17 mouse cellular contexts compared by ENCODE assay signal in the genomic region with DNA sequence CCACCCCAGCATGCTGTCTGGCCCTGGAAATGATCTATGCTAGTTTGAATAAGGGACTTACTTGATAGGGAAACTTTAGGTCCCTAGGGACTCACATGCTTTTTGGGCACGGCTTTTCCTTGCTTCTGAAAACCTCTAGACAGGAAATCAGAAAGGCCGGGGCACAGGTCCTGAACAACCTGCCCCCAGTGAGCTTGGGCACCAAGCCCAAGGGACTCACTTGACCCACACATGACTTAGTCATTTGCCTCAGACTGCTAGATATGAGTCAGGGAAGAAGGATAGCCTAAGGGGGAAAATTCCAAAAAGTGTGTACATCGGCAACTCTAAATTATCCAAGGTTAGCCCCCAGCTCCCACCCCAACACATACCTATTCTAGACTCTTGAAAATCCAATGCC. TPM values are rescaled to one million over a fixed set of nuclear protein-coding genes. Genes with fewer than 3 reads are reported as not detected.
DNase-seq lines count a peak whose midpoint lies in the region; ATAC-seq lines count a peak whose summit lies in the region.
"Had no signal": no experiment of that assay in that cellular context is flagged by ENCODE, and none has a peak within 500 bp of the region (broad histone marks: within the 10 kb centered on the region; RNA-seq: fewer than 3 reads in every experiment).

No protein-coding gene starts in this region.

- H3K27me3 ChIP-seq in hindbrain, embryonic 15.5 days: no peaks in the 10 kb centered on the region
- H3K27me3 ChIP-seq in hindbrain, embryonic 10.5 days (ENCODE audit: insufficient read depth, poor library complexity, severe bottlenecking): no peaks in the 10 kb centered on the region
- H3K27me3 ChIP-seq in intestine, embryonic 15.5 days (replicated peaks): no peaks in the 10 kb centered on the region
- H3K27me3 ChIP-seq: limb, embryonic 15.5 days had no signal

- H3K4me2 ChIP-seq in hindbrain, embryonic 15.5 days: no peak overlapping the region
- H3K4me2 ChIP-seq in intestine, embryonic 15.5 days (replicated peaks): no peak overlapping the region
- H3K4me2 ChIP-seq: limb, embryonic 15.5 days; midbrain, embryonic 11.5 days had no signal

- H3K4me3 ChIP-seq in hindbrain, embryonic 15.5 days: no peak overlapping the region
- no peak overlapping the region for H3K4me3 ChIP-seq in hindbrain, embryonic 10.5 days
- no peak overlapping the region for H3K4me3 ChIP-seq in intestine, embryonic 15.5 days (replicated peaks)
- H3K4me3 ChIP-seq: limb, embryonic 15.5 days had no signal

- no peaks in the 10 kb centered on the region for H3K9me3 ChIP-seq in hindbrain, embryonic 15.5 days
- peaks cover 9% of the 10 kb centered on the region; the same call in 1 of the 2 replicates for H3K9me3 ChIP-seq in hindbrain, embryonic 10.5 days
- no peaks in the 10 kb centered on the region for H3K9me3 ChIP-seq in intestine, embryonic 15.5 days
- H3K9me3 ChIP-seq: limb, embryonic 15.5 days had no signal

- H3K4me1 ChIP-seq in hindbrain, embryonic 15.5 days (replicated peaks): 0 out of 2 replicates have a peak, but pooled peaks cover 7% of the 10 kb centered on the region
- 0 out of 2 replicates have a peak, but pooled peaks cover 2% of the 10 kb centered on the region for H3K4me1 ChIP-seq in hindbrain, embryonic 10.5 days (replicated peaks)
- no peaks in the 10 kb centered on the region for H3K4me1 ChIP-seq in intestine, embryonic 15.5 days (replicated peaks)

- no peak overlapping the region for H3K9ac ChIP-seq in hindbrain, embryonic 15.5 days
- H3K9ac ChIP-seq in intestine, embryonic 15.5 days: no peak overlapping the region
- H3K9ac ChIP-seq: limb, embryonic 15.5 days had no signal

- no peak for ATAC-seq in hindbrain, embryonic 15.5 days (ENCODE audit: low FRiP score, low read depth)
- ATAC-seq in intestine, embryonic 15.5 days: no peak
- ATAC-seq: intestine, embryonic 16.5 days; lung, postnatal 0 days had no signal

- H3K36me3 ChIP-seq in hindbrain, embryonic 15.5 days: no peaks in the 10 kb centered on the region
- no peaks in the 10 kb centered on the region for H3K36me3 ChIP-seq in hindbrain, embryonic 10.5 days
- H3K36me3 ChIP-seq in intestine, embryonic 15.5 days: no peaks in the 10 kb centered on the region
- H3K36me3 ChIP-seq: limb, embryonic 15.5 days had no signal

- 84% methylated on average over 3 of the region's 3 CpGs for WGBS in hindbrain, embryonic 15.5 days
- WGBS in hindbrain, embryonic 10.5 days: 80% methylated on average over 3 of the region's 3 CpGs
- WGBS in intestine, embryonic 15.5 days: 78% methylated on average over 3 of the region's 3 CpGs

- H3K27ac ChIP-seq in hindbrain, embryonic 15.5 days (replicated peaks): peak overlapping the region; percentile 43; the same call in 1 of the 2 replicates
- no peak overlapping the region for H3K27ac ChIP-seq in hindbrain, embryonic 10.5 days
- no peak overlapping the region for H3K27ac ChIP-seq in intestine, embryonic 15.5 days
- H3K27ac ChIP-seq: limb, embryonic 15.5 days had no signal

- peak; percentile 61 for DNase-seq in adrenal gland, adult 2 months
- no peak for DNase-seq in adrenal gland, postnatal 10 days
- DNase-seq in hindbrain, embryonic 10.5 days (ENCODE audit: low spot score): no peak
- peak; percentile 96 for DNase-seq in 3T3-L1 (ENCODE audit: low read depth, low spot score)
- peak; percentile 57 to 59 for DNase-seq in adrenal gland, postnatal 36 days
- no peak for DNase-seq in layer of hippocampus, postnatal 14 days (ENCODE audit: low spot score in 2 of 2)
- DNase-seq: B cell, adult 2 months; cerebellum, adult 9-11 months; embryo, embryonic 11 days; gastrocnemius, postnatal 36 days; retina, postnatal 1 day had no signal

RNA-seq across cellular contexts. Expression of a gene that starts 10.5 kb away (rescaled TPM):
- 100 to 1,000 TPM; 164 to 210 TPM for total RNA-seq in adrenal gland, adult 2 months (2021)
- 60.9 and 67.0 TPM in 2 replicates for polyA plus RNA-seq in adrenal gland, adult 2 months (2012; rRNA removed)
- total RNA-seq in adrenal gland, postnatal 10 days (2021): 100 to 1,000 TPM; 110 to 117 TPM
- 54.7 and 59.8 TPM in 2 replicates for polyA plus RNA-seq in hindbrain, embryonic 15.5 days (2015; fragmentation: Nextera tagmentation; extraction: Ambion mirVana)
- polyA plus RNA-seq in hindbrain, embryonic 10.5 days (2016; fragmentation: Nextera tagmentation; extraction: Ambion mirVana): 70.9 and 97.7 TPM in 2 replicates
- total RNA-seq in adrenal gland, postnatal 36 days (2021): 100 to 1,000 TPM; 145 to 165 TPM
- 100 to 1,000 TPM; 117 to 122 TPM for total RNA-seq in layer of hippocampus, postnatal 14 days (2021)
- 43.0 and 47.5 TPM in 2 replicates for polyA plus RNA-seq in intestine, embryonic 15.5 days (2015; fragmentation: Nextera tagmentation; extraction: Ambion mirVana)

RNA-seq across cellular contexts. Expression of a gene that starts 24.1 kb away (rescaled TPM):
- 1 to 10 TPM; 1.0 to 1.3 TPM for total RNA-seq in adrenal gland, adult 2 months (2021)
- polyA plus RNA-seq in adrenal gland, adult 2 months (2012; rRNA removed): 1.5 and 2.4 TPM in 2 replicates
- total RNA-seq in adrenal gland, postnatal 10 days (2021): 1 to 10 TPM; 3.1 to 4.2 TPM
- 16.6 and 18.9 TPM in 2 replicates for polyA plus RNA-seq in hindbrain, embryonic 15.5 days (2015; fragmentation: Nextera tagmentation; extraction: Ambion mirVana)
- 2.3 and 5.1 TPM in 2 replicates for polyA plus RNA-seq in hindbrain, embryonic 10.5 days (2016; fragmentation: Nextera tagmentation; extraction: Ambion mirVana)
- total RNA-seq in adrenal gland, postnatal 36 days (2021): 1 to 10 TPM in 1 of 2 experiments, under 1 TPM in 1; 0.63 to 1.4 TPM
- 10 to 100 TPM; 61.1 to 68.7 TPM for total RNA-seq in layer of hippocampus, postnatal 14 days (2021)
- polyA plus RNA-seq in intestine, embryonic 15.5 days (2015; fragmentation: Nextera tagmentation; extraction: Ambion mirVana): 1.5 and 2.1 TPM in 2 replicates

Comparison
In these comparisons a context has a peak if more than half of its experiments do, and no peak if none do; other contexts are left out.
1. DNase-seq: peak in adrenal gland, adult 2 months (single experiment), 3T3-L1 (single experiment) and adrenal gland, postnatal 36 days (2 of 2); none in adrenal gland, postnatal 10 days (single experiment), hindbrain, embryonic 10.5 days (single experiment) and layer of hippocampus, postnatal 14 days (0 of 2).
2. RNA of a gene that starts 24.1 kb away (total RNA-seq): 61.1 to 68.7 TPM in layer of hippocampus, postnatal 14 days; 3.1 to 4.2 TPM in adrenal gland, postnatal 10 days, 0.63 to 1.4 TPM in adrenal gland, postnatal 36 days and 1.0 to 1.3 TPM in adrenal gland, adult 2 months; every median in the first group is over 10 times any median in the second.